Mouse (Mus musculus) lung, postnatal 14 days (tissue): ENCODE data around the gene Naip5.
A peak's percentile ranks its signal among the peaks of the same experiment; 100 is the strongest.
"Not testable (repeated sequence)": the region's sequence is repeated elsewhere in the genome, so short reads cannot be mapped to it uniquely, and the experiment has no call there.

Source experiments
- DNase-seq: peaks from one replicate; pipeline ENCODE4 v3.0.0; 2021

Gene Naip5

GRCm38 (mm10) chr13:100246223-100246622 lies at the start of gene Naip5:
Gene Naip5, minus strand, starts transcription at chr13:100246323.
- DNase-seq = not testable (repeated sequence)

DNA sequence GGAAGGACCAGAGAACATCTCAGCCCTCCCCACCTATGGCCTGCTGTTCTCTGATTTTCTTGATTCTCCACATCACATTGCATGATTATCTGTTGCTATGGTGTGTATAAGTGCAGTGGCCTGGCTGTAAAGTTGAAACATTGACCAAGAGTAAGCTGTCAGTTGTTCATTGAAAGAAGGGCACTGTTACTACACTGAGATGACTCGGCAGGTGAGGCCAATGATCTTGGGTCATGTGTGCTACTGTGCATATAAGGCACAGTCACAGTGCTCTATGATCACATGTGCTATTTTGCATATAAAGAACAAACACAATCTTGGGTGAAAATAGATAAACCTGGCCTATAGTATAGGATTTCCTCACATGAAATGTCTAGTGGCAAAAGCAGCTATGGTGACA lies 38.5 kb upstream of the Naip5 start:
- DNase-seq = no peak

DNA sequence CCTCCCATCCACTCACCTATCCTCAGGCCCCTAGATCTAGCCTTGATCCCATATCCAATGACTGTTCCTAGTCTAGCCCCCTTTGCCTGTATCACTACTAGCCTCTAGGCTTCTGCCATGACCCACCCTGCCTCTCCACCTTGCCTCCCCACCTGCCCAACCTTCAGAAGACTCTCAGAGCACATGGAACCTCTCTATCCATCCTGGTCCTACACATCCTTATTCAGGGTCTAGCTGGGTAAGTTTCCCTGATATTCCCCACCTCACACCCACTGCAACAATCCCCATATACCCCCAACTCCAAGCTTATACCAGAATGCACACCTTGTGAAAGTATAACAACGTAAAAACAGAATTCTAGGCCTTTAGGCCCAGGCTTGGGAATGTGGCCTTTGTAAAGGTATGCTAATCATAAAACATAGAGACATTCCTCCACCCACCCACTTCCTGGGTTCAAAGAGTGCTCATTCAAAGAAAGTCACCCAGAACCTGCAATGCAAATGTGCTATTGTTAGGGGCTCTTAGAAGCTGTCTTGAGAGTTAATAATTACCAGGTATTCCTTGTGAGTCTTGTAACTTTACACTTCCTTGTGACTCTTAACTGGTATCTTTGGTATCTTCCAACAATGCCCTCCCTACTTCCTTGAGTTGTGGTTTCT lies 25.5 kb upstream of the Naip5 start:
- DNase-seq = not testable (repeated sequence)

DNA sequence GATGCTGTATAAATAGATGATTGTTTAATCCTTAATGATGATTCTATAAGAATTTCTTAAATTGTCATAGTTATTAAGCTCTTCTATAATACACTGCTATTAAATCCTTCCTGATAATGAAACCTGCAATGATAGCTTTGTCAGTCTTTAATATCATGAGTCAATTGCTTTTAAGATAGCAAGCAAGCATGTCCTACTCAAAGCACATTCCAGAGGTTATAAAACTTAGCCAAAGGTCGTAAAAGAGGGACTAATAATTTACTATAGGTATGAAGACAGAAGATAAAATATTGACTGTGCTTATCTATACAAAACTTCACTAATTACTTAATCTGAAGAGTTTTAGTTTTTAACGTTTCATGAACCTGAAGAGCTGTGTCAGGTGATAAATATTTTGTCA lies 10.9 kb upstream of the Naip5 start:
- DNase-seq = not testable (repeated sequence)

DNA sequence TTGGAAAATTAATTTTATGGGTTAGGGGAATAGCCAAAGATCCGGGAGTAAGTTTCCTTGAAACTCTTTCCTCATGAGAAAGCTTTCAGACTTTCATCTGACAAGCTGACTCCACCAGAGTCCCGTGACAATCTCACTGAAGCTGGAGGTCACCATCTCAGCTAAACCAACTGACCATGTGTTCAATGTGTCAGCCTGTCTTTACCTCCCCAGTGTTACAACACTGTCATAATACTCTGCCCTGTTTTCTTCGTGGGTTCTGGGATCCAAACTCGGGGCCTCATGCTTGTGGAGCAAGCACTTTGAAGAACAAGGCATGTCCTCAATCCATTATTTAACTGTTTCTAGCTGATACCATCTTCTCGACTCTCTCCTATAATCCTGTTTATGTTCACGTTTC lies 9.8 kb upstream of the Naip5 start:
- not testable (repeated sequence) for DNase-seq

DNA sequence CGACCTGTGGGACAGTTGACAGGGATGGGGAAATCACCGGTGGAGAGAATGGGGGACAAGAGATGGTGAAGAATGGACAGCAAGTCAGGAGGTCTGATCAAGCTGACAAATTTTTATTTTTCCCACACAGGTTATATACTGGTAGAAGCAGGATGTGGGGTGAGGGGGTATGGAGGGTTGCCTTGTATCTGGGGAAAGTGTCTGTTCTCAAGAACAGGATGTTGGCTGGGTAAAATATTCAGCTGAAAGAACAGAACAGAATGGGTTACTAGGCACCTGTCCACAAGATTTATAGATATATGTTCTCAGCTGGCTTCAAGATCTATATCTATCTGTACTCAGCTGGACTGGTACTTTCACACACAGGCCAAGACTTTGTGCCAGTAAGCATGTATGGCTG lies 5.8 kb upstream of the Naip5 start:
- DNase-seq = not testable (repeated sequence)

GRCm38 (mm10) chr13:100246896-100247519 lies 885 bp upstream of the Naip5 start:
- DNase-seq = not testable (repeated sequence)

DNA sequence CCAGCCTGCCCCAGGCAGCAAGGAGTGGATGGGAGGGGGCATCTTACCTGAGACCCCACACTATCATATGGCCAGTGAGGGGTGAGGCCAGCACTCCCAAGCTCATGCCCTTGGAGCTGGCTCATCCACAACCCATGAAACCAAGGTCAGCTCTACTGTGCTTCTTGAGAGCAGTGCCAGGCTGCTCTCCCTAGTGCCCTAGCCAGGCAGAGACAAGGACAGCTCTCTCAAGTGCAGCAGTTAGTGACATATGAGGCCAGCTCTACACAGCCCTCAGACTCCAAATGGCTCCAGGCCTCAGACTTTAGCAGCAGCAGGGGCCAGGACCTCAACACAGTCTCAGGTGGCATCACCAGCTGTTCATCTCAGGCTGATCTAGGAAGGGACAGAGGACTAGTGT lies 2.4 kb downstream of the Naip5 start:
- no peak for DNase-seq

- DNase-seq = not testable (repeated sequence)
Measured at GRCm38 (mm10) chr13:100213683-100214082, 32.4 kb downstream of the Naip5 start.

- peak; percentile 49 for DNase-seq
Measured at GRCm38 (mm10) chr13:100210540-100210939, 35.6 kb downstream of the Naip5 start.

GRCm38 (mm10) chr13:100203319-100203718 lies 42.8 kb downstream of the Naip5 start:
- DNase-seq = no peak

GRCm38 (mm10) chr13:100201659-100202333 lies 44.3 kb downstream of the Naip5 start, which contains the start of gene Naip2:
Gene Naip2, minus strand, starts transcription at chr13:100202092.
- peak; percentile 2 for DNase-seq

GRCm38 (mm10) chr13:100200778-100201177 lies 45.3 kb downstream of the Naip5 start:
- no peak for DNase-seq

DNA sequence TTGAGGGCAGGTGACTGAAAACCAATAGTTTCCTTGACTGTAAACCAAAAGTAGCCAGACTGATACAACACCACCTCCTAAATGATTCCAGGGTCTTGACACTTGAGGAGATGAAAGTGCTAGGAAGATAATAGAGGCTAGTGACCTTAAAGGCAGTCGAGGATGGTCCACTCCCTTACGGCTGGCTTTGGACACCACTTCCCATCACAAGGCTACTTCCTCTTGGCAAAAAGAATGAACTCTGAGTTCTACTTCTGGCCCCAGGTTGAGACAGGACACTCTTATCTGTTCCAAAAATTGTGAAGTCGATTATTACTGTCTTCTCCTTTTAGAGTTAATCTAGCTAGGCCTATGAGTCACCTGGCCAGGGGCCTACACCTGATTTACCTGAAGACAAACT lies 50.7 kb downstream of the Naip5 start:
- DNase-seq = no peak

GRCm38 (mm10) chr13:100183111-100183510 lies 63.0 kb downstream of the Naip5 start:
- not testable (repeated sequence) for DNase-seq

DNA sequence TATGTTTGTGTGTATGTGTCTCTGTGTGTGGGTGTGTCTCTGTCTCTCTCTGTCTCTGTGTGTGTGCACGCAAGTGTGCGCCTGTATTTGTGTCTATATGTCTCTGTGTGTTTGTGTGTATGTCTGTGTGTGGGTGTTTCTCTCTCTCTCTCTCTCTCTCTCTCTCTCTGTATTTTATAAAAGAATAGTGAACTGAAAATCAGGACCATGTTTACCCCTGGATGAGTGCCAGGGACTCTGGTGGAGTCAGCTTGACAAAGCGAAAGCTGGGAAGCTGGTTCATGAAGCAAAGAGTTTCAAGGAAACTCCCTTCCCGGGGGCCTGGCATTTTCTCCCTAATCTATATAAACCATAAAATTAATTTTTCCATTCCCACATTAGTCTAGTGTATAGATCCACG lies 71.8 kb downstream of the Naip5 start:
- DNase-seq = peak; percentile 14

DNA sequence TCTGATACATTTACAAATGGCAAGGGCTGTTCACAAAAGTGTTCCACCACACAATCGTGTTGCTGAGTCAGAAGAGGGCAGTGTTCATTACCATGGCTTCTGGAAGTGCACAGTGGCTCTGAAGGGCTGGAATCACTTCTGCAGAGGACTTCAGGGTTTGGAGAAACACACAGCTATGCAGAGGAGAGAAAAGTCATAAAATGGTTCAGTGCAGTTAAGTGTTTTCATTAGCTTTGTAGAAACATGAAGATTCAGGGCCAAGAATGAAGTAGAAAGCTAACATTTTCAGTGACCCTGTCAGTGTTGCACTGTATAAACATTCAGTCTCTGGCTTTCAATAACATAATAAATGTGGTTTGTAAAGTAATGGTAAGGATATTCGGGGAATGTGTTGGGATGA lies 79.7 kb downstream of the Naip5 start:
- DNase-seq = not testable (repeated sequence)

- DNase-seq = not testable (repeated sequence)
Measured at GRCm38 (mm10) chr13:100162467-100162866, 83.7 kb downstream of the Naip5 start.
